Mouse (Mus musculus): ENCODE measurements around the gene Grk2.

GRCm38 (mm10) chr19:4309302-4309701, 3.3 kb upstream of the Grk2 start:
- no peak for TF ChIP-seq POLR2A (IDR thresholded peaks at IDR 0.05; ENCODE audit: insufficient read depth, low read length)
- no peak for TF ChIP-seq CTCF (IDR thresholded peaks at IDR 0.05; ENCODE audit: low read depth, low read length)

All from ES-Bruce4 (cell line).